Mouse (Mus musculus): ENCODE results near the gene Vmn2r37. TPM values are rescaled to one million over a fixed set of nuclear protein-coding genes. Genes with fewer than 3 reads are reported as not detected.
"Not testable (repeated sequence)": the region's sequence is repeated elsewhere in the genome, so short reads cannot be mapped to it uniquely, and the experiment has no call there.

Vmn2r37 gene
- total RNA-seq (2015; ENCODE audit: low replicate concordance): not detected in 2 replicates
- not detected in 2 replicates for total RNA-seq (2017; ENCODE audit: low replicate concordance)

DNA sequence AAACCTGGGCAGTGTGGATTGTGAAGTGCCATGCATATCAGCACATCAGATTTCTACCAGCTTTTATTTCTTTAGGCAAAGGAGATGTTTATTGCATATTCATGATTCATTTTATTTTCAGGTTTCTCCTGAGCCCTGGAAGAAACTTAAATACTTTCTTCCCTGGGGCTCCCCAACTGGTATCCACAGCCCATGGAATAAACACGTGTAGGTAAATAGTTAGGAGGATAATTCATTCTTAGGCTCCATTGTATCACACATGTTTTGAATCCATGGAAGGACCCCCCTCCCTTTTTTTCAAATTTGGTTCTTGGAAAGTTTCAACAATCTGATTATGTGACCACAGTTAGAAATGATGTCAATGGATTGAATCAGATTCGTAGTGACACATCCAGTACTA lies at the start of gene Vmn2r37:
TSS of gene Vmn2r37 (minus strand) at position 101 of the 400 bp plus-strand sequence.
- not testable (repeated sequence) for ATAC-seq (replicated peaks; ENCODE audit: low FRiP score, poor library complexity, severe bottlenecking)

Other genes starting within 250 kb of the Vmn2r37 start
- not detected in 2 replicates for gene Vmn2r39, start 192.9 kb downstream of the Vmn2r37 start, total RNA-seq (2015; ENCODE audit: low replicate concordance)
- gene Vmn2r39, start 192.9 kb downstream of the Vmn2r37 start, total RNA-seq (2017; ENCODE audit: low replicate concordance): not detected in 2 replicates
- not detected in 2 replicates for gene Vmn2r38, start 125.8 kb downstream of the Vmn2r37 start, total RNA-seq (2015; ENCODE audit: low replicate concordance)
- not detected in 2 replicates for gene Vmn2r38, start 125.8 kb downstream of the Vmn2r37 start, total RNA-seq (2017; ENCODE audit: low replicate concordance)

Data from erythroid progenitor cell, adult 5-6 weeks (primary cell).